Mouse (Mus musculus) hindbrain, embryonic 11.5 days (tissue): ENCODE measurements at regions not wholly inside any gene's neighbourhood (a gene's known extent, or its start where the extent isn't known, plus 50 kb on each side); places are given as distances from the start of the nearest gene placed in this dataset.

Experiments
- ATAC-seq: fragments of 200-750 bp; cut with Nextera tagmentation; 2 replicates; pipeline ENCODE4 v1.8.0; 2017; ENCODE audit warnings: mild to moderate bottlenecking, moderate TSS enrichment, moderate library complexity; ENCODE audit not compliant: low FRiP score
- DNase-seq: peaks from one replicate; pipeline ENCODE4 v3.0.0-alpha.2; 2015; ENCODE audit warnings: low spot score
- H3K27ac ChIP-seq: fragments of 300-500 bp; sonication (generic); 2 replicates; pipeline ENCODE4 v1.5.1; 2014; ENCODE audit warnings: mild to moderate bottlenecking, low read depth, low read length
- H3K27me3 ChIP-seq: fragments of 300-500 bp; sonication (generic); 2 replicates; pipeline ENCODE4 v1.6.1; 2014; ENCODE audit warnings: mild to moderate bottlenecking, low read length, moderate library complexity, mixed read lengths; ENCODE audit not compliant: control insufficient read depth, insufficient read depth
- H3K36me3 ChIP-seq: fragments of 300-500 bp; sonication (generic); 2 replicates; pipeline ENCODE4 v1.6.1; 2014; ENCODE audit warnings: mild to moderate bottlenecking, low read length, moderate library complexity, mixed read lengths; ENCODE audit not compliant: control insufficient read depth, insufficient read depth
- H3K4me1 ChIP-seq: fragments of 300-500 bp; sonication (generic); replicated peaks from 2 replicates; pipeline ENCODE4 v1.6.1; 2014; ENCODE audit warnings: low read length, mixed read lengths; ENCODE audit not compliant: control insufficient read depth, insufficient read depth
- H3K4me2 ChIP-seq: fragments of 300-500 bp; sonication (generic); replicated peaks from 2 replicates; pipeline ENCODE4 v1.6.1; 2014; ENCODE audit warnings: mild to moderate bottlenecking, low read depth, low read length
- H3K4me3 ChIP-seq: fragments of 300-500 bp; sonication (generic); 2 replicates; pipeline ENCODE4 v1.5.1; 2014; ENCODE audit warnings: low read depth, low read length
- H3K9ac ChIP-seq: fragments of 300-500 bp; sonication (generic); 2 replicates; pipeline ENCODE4 v1.6.1; 2014; ENCODE audit warnings: low read depth, low read length
- H3K9me3 ChIP-seq: fragments of 300-500 bp; sonication (generic); 2 replicates; pipeline ENCODE4 v1.6.1; 2016; ENCODE audit warnings: low read length; ENCODE audit not compliant: control insufficient read depth
- WGBS: fragments of 180-500 bp; shearing (Covaris S2); extraction: QIAGEN DNeasy Blood & Tissue Kit; methylation state at CpG from one replicate; pipeline ENCODE4 v1.1.7; 2014; 5-methylcytosine and 5-hydroxymethylcytosine counted together

- H3K4me1 ChIP-seq: no peaks in the 10 kb centered on the region
Observed at GRCm38 (mm10) chr1:142605224-142605623, 1035.2 kb upstream of the B3galt2 start.

DNA sequence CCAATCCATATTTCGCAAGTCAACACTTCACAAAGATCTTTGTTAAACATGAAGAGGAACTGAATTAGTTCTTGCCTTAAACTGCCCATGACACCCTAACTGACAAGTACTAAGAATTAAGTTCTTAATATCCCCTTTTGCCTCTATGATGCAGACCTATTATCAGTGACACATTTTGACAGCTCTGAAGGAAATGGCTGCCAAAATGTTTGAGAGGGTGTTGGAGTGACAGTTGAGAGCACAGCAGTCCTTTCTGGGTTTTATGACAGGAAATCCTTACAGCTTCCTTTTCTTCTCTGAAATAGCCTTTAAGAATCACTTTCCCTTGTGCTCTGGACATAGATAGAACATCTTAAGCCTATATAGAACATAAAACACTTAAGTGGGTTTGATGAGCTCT is 1034.4 kb upstream of the B3galt2 start:
- no peak overlapping the region for H3K4me3 ChIP-seq
- no peak overlapping the region for H3K4me2 ChIP-seq
- 100% methylated on average over 1 of the region's 1 CpGs for WGBS
- H3K4me1 ChIP-seq: no peaks in the 10 kb centered on the region
- H3K9me3 ChIP-seq: no peaks in the 10 kb centered on the region
- H3K9ac ChIP-seq: no peak overlapping the region
- ATAC-seq (no peak), DNase-seq (no peak)
- no peaks in the 10 kb centered on the region for H3K27me3 ChIP-seq
- no peak overlapping the region for H3K27ac ChIP-seq
- no peaks in the 10 kb centered on the region for H3K36me3 ChIP-seq

More at GRCm38 (mm10) chr1:142605224-142605623, 1035.2 kb upstream of the B3galt2 start:
- Histone ChIP-seq H3K36me3 (no peaks in the 10 kb centered on the region), H3K9ac (no peak overlapping the region), H3K4me3 (no peak overlapping the region), H3K4me2 (no peak overlapping the region), H3K27me3 (no peaks in the 10 kb centered on the region), H3K9me3 (no peaks in the 10 kb centered on the region), H3K27ac (no peak overlapping the region)
- 65% methylated on average over 2 of the region's 2 CpGs for WGBS
- DNase-seq (no peak), ATAC-seq (peak; percentile 20; the same call in 1 of the 2 replicates)

DNA sequence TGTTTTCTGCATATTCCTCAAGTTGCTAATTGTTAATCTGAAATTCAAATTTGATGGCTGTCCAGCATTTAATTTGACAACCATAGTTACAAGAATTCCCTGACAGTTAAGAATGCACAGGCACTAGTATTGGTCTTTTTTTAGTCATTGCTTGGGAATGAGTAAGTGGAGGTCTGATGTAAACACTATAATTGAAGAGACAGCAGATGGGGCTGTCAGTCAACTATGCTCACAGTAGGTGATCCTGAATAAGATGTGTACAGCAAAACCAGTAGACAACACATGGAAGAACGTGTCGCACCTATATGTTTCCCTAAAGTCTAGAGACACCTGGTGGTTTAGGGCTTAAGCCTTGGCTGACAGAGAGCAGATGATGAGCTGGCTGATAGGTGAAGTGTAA is 1019.0 kb upstream of the B3galt2 start:
- DNase-seq (no peak), ATAC-seq (no peak)
- 90% methylated on average over 2 of the region's 2 CpGs for whole genome bisulfite sequencing
- Histone ChIP-seq H3K27me3 (no peaks in the 10 kb centered on the region), H3K27ac (no peak overlapping the region), H3K4me3 (no peak overlapping the region), H3K36me3 (no peaks in the 10 kb centered on the region), H3K4me2 (no peak overlapping the region), H3K9ac (no peak overlapping the region), H3K4me1 (no peaks in the 10 kb centered on the region), H3K9me3 (no peaks in the 10 kb centered on the region)

GRCm38 (mm10) chr1:142624303-142624702 is 1016.2 kb upstream of the B3galt2 start:
- Histone ChIP-seq H3K4me1 (no peaks in the 10 kb centered on the region), H3K4me3 (no peak overlapping the region), H3K36me3 (no peaks in the 10 kb centered on the region), H3K9ac (no peak overlapping the region), H3K27me3 (no peaks in the 10 kb centered on the region), H3K9me3 (no peaks in the 10 kb centered on the region), H3K4me2 (no peak overlapping the region), H3K27ac (no peak overlapping the region)
- ATAC-seq (no peak), DNase-seq (no peak)
- WGBS: 80% methylated on average over 4 of the region's 4 CpGs

DNA sequence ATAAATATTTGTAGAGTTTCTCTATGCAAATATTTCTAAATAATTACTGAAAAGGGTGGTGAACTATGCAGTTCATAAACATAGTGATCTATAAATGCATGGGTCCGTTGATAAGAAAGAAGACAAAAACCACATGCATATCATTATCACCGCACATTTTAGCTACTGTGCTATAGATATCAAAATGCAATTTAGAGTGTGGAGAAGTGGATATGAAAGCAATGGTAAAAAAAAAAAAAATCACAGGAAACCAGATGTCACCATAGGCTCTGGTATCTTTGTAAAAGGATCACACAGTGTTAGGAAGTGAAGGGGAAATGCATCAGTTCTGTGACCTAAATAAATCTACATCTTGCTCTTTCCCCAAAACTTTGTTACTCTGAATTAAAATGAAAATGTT is 985.2 kb upstream of the B3galt2 start:
- Histone ChIP-seq H3K36me3 (no peaks in the 10 kb centered on the region), H3K9me3 (no peaks in the 10 kb centered on the region), H3K27ac (no peak overlapping the region), H3K4me2 (no peak overlapping the region), H3K27me3 (no peaks in the 10 kb centered on the region), H3K4me3 (no peak overlapping the region), H3K4me1 (no peaks in the 10 kb centered on the region), H3K9ac (no peak overlapping the region)
- ATAC-seq: no peak
- WGBS: 96% methylated on average over 2 of the region's 2 CpGs
- no peak for DNase-seq

DNA sequence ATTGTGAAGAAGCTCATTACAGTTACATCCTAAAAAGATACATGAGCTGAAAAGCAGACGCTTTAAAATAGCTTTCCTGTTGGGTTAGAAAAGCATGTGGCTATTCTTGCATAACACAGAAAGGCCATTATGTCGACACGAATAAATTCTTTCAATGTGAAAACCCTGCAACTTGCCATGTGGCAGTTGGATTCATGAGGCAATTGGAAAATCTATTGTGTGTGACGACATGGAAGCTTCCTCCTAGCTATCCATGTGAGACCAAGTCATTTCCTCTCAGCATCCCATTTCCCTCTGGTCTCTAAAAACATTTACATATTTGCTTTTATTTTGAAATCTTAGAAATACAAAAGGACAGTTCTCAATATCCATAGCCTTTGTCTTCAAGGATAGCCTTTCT is 975.2 kb upstream of the B3galt2 start:
- Histone ChIP-seq H3K36me3 (no peaks in the 10 kb centered on the region), H3K27ac (no peak overlapping the region), H3K27me3 (no peaks in the 10 kb centered on the region), H3K4me2 (no peak overlapping the region), H3K9me3 (no peaks in the 10 kb centered on the region), H3K4me3 (no peak overlapping the region), H3K4me1 (no peaks in the 10 kb centered on the region), H3K9ac (no peak overlapping the region)
- ATAC-seq (no peak), DNase-seq (no peak)
- 77% methylated on average over 4 of the region's 4 CpGs for WGBS

DNA sequence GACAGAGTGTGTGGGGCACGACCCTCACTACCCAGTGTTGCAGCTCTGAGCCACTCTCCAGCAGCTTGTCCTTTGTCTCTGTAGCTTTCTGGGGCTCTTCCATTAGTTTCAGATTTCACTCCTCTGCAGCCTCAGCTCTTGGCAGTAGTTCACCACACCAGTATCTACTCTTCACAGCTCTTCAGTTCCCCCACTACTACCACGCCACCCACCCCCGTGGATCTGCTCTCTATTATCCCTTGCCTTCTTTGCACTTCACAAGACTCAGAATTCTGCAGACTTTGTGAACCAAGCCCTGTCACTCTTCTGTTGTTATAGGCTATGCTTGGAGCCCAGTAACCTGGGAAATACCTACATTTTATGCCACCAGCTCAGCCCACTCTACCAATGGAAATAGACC is 960.5 kb upstream of the B3galt2 start:
- DNase-seq (no peak), ATAC-seq (no peak)
- WGBS: 71% methylated on average over 3 of the region's 3 CpGs
- no peak overlapping the region for H3K9ac ChIP-seq
- no peak overlapping the region for H3K27ac ChIP-seq
- no peak overlapping the region for H3K4me2 ChIP-seq
- H3K36me3 ChIP-seq: no peaks in the 10 kb centered on the region
- H3K27me3 ChIP-seq: no peaks in the 10 kb centered on the region
- no peaks in the 10 kb centered on the region for H3K4me1 ChIP-seq
- no peaks in the 10 kb centered on the region for H3K9me3 ChIP-seq
- no peak overlapping the region for H3K4me3 ChIP-seq

DNA sequence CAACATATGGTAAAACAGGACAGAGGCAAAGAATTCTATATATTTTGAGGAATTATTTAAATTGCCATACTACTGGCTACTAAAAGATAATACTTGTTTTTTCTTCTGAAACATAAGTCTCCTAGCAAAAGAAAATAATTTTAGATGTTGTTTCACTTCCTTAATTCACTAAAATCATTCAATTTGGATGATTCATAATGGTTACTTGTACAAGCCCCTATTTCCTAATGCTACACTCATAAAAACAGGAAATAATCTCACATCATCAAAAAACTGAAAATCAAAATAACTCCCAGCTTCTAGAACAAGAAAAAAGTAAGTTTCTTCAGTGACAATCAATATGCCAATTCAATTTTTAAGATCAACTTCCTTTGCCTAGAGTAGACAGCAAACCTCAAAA is 951.6 kb upstream of the B3galt2 start:
- no peak for ATAC-seq
- H3K36me3 ChIP-seq: no peaks in the 10 kb centered on the region
- no peak overlapping the region for H3K4me2 ChIP-seq
- H3K27ac ChIP-seq: no peak overlapping the region
- DNase-seq: no peak
- no peak overlapping the region for H3K9ac ChIP-seq
- no peaks in the 10 kb centered on the region for H3K4me1 ChIP-seq
- no peak overlapping the region for H3K4me3 ChIP-seq
- H3K9me3 ChIP-seq: no peaks in the 10 kb centered on the region
- no peaks in the 10 kb centered on the region for H3K27me3 ChIP-seq

- Histone ChIP-seq H3K9me3 (no peaks in the 10 kb centered on the region), H3K4me3 (no peak overlapping the region), H3K4me1 (no peaks in the 10 kb centered on the region), H3K9ac (no peak overlapping the region), H3K4me2 (no peak overlapping the region), H3K27me3 (no peaks in the 10 kb centered on the region), H3K27ac (no peak overlapping the region), H3K36me3 (no peaks in the 10 kb centered on the region)
- DNase-seq (no peak), ATAC-seq (no peak)
- 77% methylated on average over 1 of the region's 1 CpGs for WGBS
Observed at GRCm38 (mm10) chr1:142695179-142695578, 945.3 kb upstream of the B3galt2 start.
